Mouse (Mus musculus) heart, postnatal 0 days (tissue): ENCODE measurements at regions not wholly inside any gene's neighbourhood (a gene's known extent, or its start where the extent isn't known, plus 50 kb on each side); places are given as distances from the start of the nearest gene placed in this dataset.

Source experiments
- CTCF ChIP-seq: IDR thresholded peaks from 2 replicates; pipeline ENCODE4 v1.5.1; 2016; ENCODE audit warnings: antibody characterized with exemption, control low read depth, low read depth
- EP300 ChIP-seq: IDR thresholded peaks from 2 replicates; pipeline ENCODE4 v1.6.1; 2016; ENCODE audit warnings: antibody characterized with exemption, low read depth

DNA sequence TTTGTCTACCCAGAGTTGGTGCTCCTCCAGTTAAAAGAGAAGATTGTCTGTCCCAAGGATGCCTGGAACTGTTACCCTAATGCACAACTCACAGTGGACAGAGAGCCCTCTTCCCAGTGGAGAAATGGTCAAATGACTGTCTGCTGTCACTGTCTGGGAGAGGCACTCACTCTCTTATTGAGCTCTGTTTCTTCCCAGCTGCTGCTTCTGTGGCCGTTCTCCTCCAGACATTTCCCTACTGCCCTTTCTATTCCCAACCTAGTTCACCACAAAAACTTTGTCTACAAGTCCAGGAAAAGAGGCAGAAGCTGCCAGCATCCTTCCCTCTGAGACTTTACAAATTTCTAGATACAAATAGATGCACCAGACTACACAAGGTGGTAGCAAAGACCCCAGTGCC, 95.2 kb downstream of the Tent5c start:
- TF ChIP-seq CTCF, result no peak
- no peak for TF ChIP-seq EP300
